Mouse (Mus musculus): ENCODE measurements around the gene Madcam1. TPM values are rescaled to one million over a fixed set of nuclear protein-coding genes. Genes with fewer than 3 reads are reported as not detected.

Madcam1 gene
- total and polyA plus RNA-seq, 3 experiments = not detected

DNA sequence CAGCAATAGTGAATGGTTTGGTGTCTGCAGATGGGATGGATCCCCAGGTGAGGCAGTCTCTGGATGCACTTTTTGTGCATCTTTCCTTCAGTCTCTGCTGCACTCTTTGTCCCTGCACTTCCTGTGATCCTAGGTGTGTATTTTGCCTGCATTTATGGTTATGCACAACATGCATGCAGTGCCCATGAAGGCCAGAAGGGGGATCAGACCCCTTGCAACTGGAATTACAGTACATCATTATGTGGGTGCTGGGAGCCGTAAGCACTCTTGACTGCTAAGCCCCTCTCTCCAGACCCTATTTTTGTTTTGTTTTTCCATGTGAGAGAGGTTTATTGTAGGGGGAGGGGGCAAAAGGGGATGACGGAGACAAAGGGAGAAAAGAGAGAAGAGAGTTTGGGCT, 4.1 kb upstream of the Madcam1 start:
- no peak for ATAC-seq (ENCODE audit: extremely low read depth, insufficient number of reproducible peaks, low FRiP score, poor library complexity, severe bottlenecking)

GRCm38 (mm10) chr10:79661861-79662260, 2.5 kb upstream of the Madcam1 start:
- Histone ChIP-seq H3K36me3 (replicated peaks) (no peaks in the 10 kb centered on the region), H3K9me3 (replicated peaks) (no peaks in the 10 kb centered on the region), H3K27me3 (ENCODE audit: insufficient read depth, low read length) (peaks cover 39% of the 10 kb centered on the region), H3K4me3 (ENCODE audit: low read depth, low read length) (peak overlapping the region; percentile 52; the same call in 1 of the 2 replicates), H3K4me1 (ENCODE audit: insufficient read depth, low read depth, low read length) (peaks cover 10% of the 10 kb centered on the region)
- TF ChIP-seq TAL1 (conservative IDR thresholded peaks at IDR 0.05; ENCODE audit: low read depth, low read length) (no peak), CTCF (IDR thresholded peaks at IDR 0.05; ENCODE audit: low read depth, low read length) (no peak), POLR2AphosphoS5 (IDR thresholded peaks at IDR 0.05; ENCODE audit: insufficient replicate concordance, low read depth, low read length) (no peak), GATA2 (IDR thresholded peaks at IDR 0.05; ENCODE audit: borderline replicate concordance, low read depth, low read length) (no peak), GATA1 (IDR thresholded peaks at IDR 0.05; ENCODE audit: borderline replicate concordance, low read length) (no peak)
- ATAC-seq (ENCODE audit: extremely low read depth, insufficient number of reproducible peaks, low FRiP score, poor library complexity, severe bottlenecking) (no peak), DNase-seq (ENCODE audit: low spot score) (no peak)

More for the DNA sequence above, 4.1 kb upstream of the Madcam1 start:
- TF ChIP-seq CTCF (IDR thresholded peaks at IDR 0.05; ENCODE audit: low read depth, low read length) (peak; percentile 53; the same call in 1 of the 2 replicates), TAL1 (conservative IDR thresholded peaks at IDR 0.05; ENCODE audit: low read depth, low read length) (no peak), GATA2 (IDR thresholded peaks at IDR 0.05; ENCODE audit: borderline replicate concordance, low read depth, low read length) (no peak)
- Histone ChIP-seq H3K36me3 (replicated peaks) (no peaks in the 10 kb centered on the region), H3K4me1 (ENCODE audit: insufficient read depth, low read depth, low read length) (peaks cover 10% of the 10 kb centered on the region), H3K9me3 (replicated peaks) (no peaks in the 10 kb centered on the region), H3K4me3 (ENCODE audit: low read depth, low read length) (no peak overlapping the region), H3K27me3 (ENCODE audit: insufficient read depth, low read length) (peaks cover 35% of the 10 kb centered on the region)
- DNase-seq (ENCODE audit: low spot score) = no peak

DNA sequence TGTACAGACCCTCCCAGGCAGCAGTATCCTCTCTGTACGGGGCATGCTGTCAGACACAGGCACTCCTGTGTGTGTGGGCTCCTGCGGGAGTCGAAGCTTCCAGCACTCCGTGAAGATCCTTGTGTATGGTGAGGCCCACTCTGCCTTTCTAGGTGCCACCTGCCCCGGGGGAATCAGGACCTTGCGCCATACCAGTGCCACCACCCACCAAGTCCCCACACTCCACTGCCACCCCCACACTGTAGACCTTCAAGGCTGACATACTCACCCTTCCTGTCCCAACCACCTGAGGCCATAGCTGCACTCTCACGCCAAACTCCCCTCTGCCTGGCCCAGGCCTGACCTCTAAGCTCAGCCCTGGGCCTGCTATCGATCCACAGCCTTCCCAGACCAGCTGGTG, 692 bp downstream of the Madcam1 start:
- Histone ChIP-seq H3K4me3 (ENCODE audit: low read depth, low read length) (no peak overlapping the region), H3K36me3 (replicated peaks) (no peaks in the 10 kb centered on the region), H3K27me3 (ENCODE audit: insufficient read depth, low read length) (peaks cover 34% of the 10 kb centered on the region), H3K4me1 (ENCODE audit: insufficient read depth, low read depth, low read length) (peaks cover 21% of the 10 kb centered on the region), H3K9me3 (replicated peaks) (no peaks in the 10 kb centered on the region)
- ATAC-seq (ENCODE audit: extremely low read depth, insufficient number of reproducible peaks, low FRiP score, poor library complexity, severe bottlenecking) (no peak), DNase-seq (ENCODE audit: low spot score) (no peak)
- TF ChIP-seq TAL1 (conservative IDR thresholded peaks at IDR 0.05; ENCODE audit: low read depth, low read length) (no peak), CTCF (IDR thresholded peaks at IDR 0.05; ENCODE audit: low read depth, low read length) (no peak), POLR2AphosphoS5 (IDR thresholded peaks at IDR 0.05; ENCODE audit: insufficient replicate concordance, low read depth, low read length) (no peak), GATA1 (IDR thresholded peaks at IDR 0.05; ENCODE audit: borderline replicate concordance, low read length) (no peak), GATA2 (IDR thresholded peaks at IDR 0.05; ENCODE audit: borderline replicate concordance, low read depth, low read length) (no peak)

DNA sequence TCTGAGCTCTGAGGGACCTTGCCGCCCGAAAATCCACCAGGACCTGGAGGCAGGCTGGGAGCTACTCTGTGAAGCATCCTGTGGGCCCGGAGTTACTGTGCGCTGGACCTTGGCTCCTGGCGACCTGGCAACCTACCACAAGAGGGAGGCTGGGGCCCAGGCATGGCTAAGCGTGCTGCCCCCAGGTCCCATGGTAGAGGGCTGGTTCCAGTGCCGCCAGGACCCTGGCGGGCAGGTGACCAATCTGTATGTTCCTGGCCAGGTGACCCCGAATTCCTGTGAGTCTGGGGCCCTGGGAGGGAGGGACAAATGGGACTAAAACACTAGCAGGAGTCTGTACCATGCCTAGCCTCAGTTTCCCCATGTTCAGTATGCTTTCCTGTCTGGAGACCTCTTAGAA, 2.1 kb downstream of the Madcam1 start:
- ATAC-seq (ENCODE audit: extremely low read depth, insufficient number of reproducible peaks, low FRiP score, poor library complexity, severe bottlenecking) = no peak
- no peak overlapping the region for H3K4me3 ChIP-seq (ENCODE audit: low read depth, low read length)
- H3K36me3 ChIP-seq (replicated peaks) = peaks cover 5% of the 10 kb centered on the region

DNA sequence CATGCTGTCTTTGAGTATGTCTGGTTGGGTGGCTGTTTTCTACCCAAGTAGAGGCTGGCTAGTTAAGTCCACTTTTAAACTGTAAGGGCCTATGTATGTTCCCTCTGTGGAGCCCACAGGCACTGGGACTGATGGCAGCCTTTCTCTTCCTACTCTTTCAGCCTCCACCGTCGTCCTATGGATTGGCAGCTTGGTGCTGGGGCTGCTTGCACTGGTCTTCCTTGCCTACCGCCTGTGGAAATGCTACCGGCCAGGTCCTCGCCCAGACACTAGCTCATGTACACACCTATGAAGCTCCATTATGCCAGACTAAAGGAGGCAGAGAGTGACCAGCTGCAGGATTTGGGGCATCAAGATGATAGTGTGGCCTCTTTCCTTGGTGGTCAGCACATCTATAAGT, 3.7 kb downstream of the Madcam1 start:
- H3K4me1 ChIP-seq (ENCODE audit: insufficient read depth, low read depth, low read length) = peaks cover 34% of the 10 kb centered on the region
- H3K27me3 ChIP-seq (ENCODE audit: insufficient read depth, low read length) = peaks cover 19% of the 10 kb centered on the region
- no peak for ATAC-seq (ENCODE audit: extremely low read depth, insufficient number of reproducible peaks, low FRiP score, poor library complexity, severe bottlenecking)
- no peaks in the 10 kb centered on the region for H3K9me3 ChIP-seq (replicated peaks)
- TF ChIP-seq POLR2AphosphoS5 (IDR thresholded peaks at IDR 0.05; ENCODE audit: insufficient replicate concordance, low read depth, low read length) = no peak
- no peak for TF ChIP-seq GATA2 (IDR thresholded peaks at IDR 0.05; ENCODE audit: borderline replicate concordance, low read depth, low read length)
- no peak for TF ChIP-seq GATA1 (IDR thresholded peaks at IDR 0.05; ENCODE audit: borderline replicate concordance, low read length)
- no peak for TF ChIP-seq TAL1 (conservative IDR thresholded peaks at IDR 0.05; ENCODE audit: low read depth, low read length)
- no peak for TF ChIP-seq CTCF (IDR thresholded peaks at IDR 0.05; ENCODE audit: low read depth, low read length)
- no peak for DNase-seq (ENCODE audit: low spot score)
- H3K4me3 ChIP-seq (ENCODE audit: low read depth, low read length) = no peak overlapping the region
- H3K36me3 ChIP-seq (replicated peaks) = peaks cover 18% of the 10 kb centered on the region

More for the DNA sequence above, 2.1 kb downstream of the Madcam1 start:
- H3K4me1 ChIP-seq (ENCODE audit: insufficient read depth, low read depth, low read length) = peaks cover 31% of the 10 kb centered on the region
- no peak for DNase-seq (ENCODE audit: low spot score)
- TF ChIP-seq POLR2AphosphoS5 (IDR thresholded peaks at IDR 0.05; ENCODE audit: insufficient replicate concordance, low read depth, low read length) = no peak
- TF ChIP-seq TAL1 (conservative IDR thresholded peaks at IDR 0.05; ENCODE audit: low read depth, low read length) = no peak
- no peak for TF ChIP-seq CTCF (IDR thresholded peaks at IDR 0.05; ENCODE audit: low read depth, low read length)
- TF ChIP-seq GATA2 (IDR thresholded peaks at IDR 0.05; ENCODE audit: borderline replicate concordance, low read depth, low read length) = no peak
- TF ChIP-seq GATA1 (IDR thresholded peaks at IDR 0.05; ENCODE audit: borderline replicate concordance, low read length) = no peak
- H3K27me3 ChIP-seq (ENCODE audit: insufficient read depth, low read length) = peaks cover 28% of the 10 kb centered on the region
- H3K9me3 ChIP-seq (replicated peaks) = no peaks in the 10 kb centered on the region

DNA sequence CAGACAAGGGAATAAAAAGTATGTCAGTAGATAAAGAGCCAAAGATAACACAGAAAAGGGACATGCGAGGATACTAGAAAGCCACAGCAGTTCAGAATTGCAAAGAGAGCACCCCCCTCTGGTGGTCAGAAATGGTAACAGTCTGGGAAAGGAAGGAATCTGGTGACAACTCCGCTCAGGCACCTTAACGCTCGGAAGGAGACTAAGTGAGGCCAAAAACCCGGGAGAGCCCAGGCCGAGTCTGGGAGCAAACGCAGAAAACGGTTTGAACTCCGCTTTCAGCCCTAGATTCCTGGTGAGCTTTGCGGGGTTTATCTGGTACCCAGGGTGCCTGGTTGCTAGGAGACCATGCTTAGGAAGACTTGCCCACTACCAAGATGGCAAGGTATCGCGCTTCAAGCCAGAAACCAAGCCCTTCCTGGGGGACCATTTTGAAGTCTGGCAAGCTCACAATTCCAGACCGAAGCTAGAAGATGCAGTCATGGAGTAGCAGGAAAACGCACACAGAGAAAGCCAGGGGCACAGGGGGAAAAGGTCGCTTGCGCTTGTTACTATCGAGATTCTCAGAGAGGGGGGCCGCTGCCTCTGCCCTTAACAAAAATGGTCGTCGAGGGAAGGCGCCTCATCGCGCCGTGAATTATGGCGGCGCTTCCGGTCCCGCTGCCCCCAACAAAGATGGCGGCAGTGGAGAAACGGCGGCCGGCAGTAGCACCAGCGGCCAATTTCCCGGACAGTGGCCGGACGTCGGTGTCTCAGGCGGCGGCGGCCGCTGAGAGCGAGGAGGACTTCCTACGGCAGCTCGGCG, 4.6 kb downstream of the Madcam1 start, which contains the start of gene Tpgs1:
Gene Tpgs1 (plus strand): TSS at position 599 of the 805 bp plus-strand sequence.
- TF ChIP-seq TAL1 (conservative IDR thresholded peaks at IDR 0.05; ENCODE audit: low read depth, low read length) (no peak), CTCF (IDR thresholded peaks at IDR 0.05; ENCODE audit: low read depth, low read length) (peak; percentile 77)
- no peaks in the 10 kb centered on the region for H3K9me3 ChIP-seq (replicated peaks)
- peaks cover 27% of the 10 kb centered on the region for H3K36me3 ChIP-seq (replicated peaks)
- DNase-seq (ENCODE audit: low spot score) = peak; percentile 74
- peak; percentile 91 for ATAC-seq (ENCODE audit: extremely low read depth, insufficient number of reproducible peaks, low FRiP score, poor library complexity, severe bottlenecking)
- peaks cover 16% of the 10 kb centered on the region for H3K27me3 ChIP-seq (ENCODE audit: insufficient read depth, low read length)
- H3K4me3 ChIP-seq (ENCODE audit: low read depth, low read length) = peak within 1 kb of the TSS; percentile 95
- peaks cover 35% of the 10 kb centered on the region for H3K4me1 ChIP-seq (ENCODE audit: insufficient read depth, low read depth, low read length)

Measured in G1E (cell line).